Mouse (Mus musculus) liver, adult 2 months (tissue): ENCODE results near the gene Csmd2. TPM values are rescaled to one million over a fixed set of nuclear protein-coding genes. Genes with fewer than 3 reads are reported as not detected.

Experiments used
- DNase-seq: peaks from one replicate; pipeline ENCODE4 v3.0.0-alpha.2; 2011; ENCODE audit warnings: low read depth, low spot score; ENCODE audit errors: extremely low read depth
- H3K27ac ChIP-seq: fragments of 200-500 bp; replicated peaks from 2 replicates; pipeline ENCODE4 v1.5.1; 2012; ENCODE audit warnings: low read depth, mild to moderate bottlenecking, control low read depth, inconsistent platforms, low read length; ENCODE audit not compliant: insufficient read depth
- H3K27me3 ChIP-seq: fragments of 200-500 bp; 2 replicates; pipeline ENCODE4 v1.6.1; 2012; ENCODE audit warnings: mild to moderate bottlenecking, moderate library complexity, low read length, inconsistent platforms; ENCODE audit not compliant: control insufficient read depth, insufficient read depth
- H3K36me3 ChIP-seq: fragments of 200-500 bp; 2 replicates; pipeline ENCODE4 v1.6.1; 2012; ENCODE audit warnings: low read length, inconsistent platforms; ENCODE audit not compliant: control insufficient read depth, insufficient read depth
- H3K4me1 ChIP-seq: fragments of 200-500 bp; 2 replicates; pipeline ENCODE4 v1.6.1; 2011; ENCODE audit warnings: low read length; ENCODE audit not compliant: control insufficient read depth, insufficient read depth
- H3K4me3 ChIP-seq: fragments of 200-500 bp; 2 replicates; pipeline ENCODE4 v1.5.1; 2011; ENCODE audit warnings: low read depth, mild to moderate bottlenecking, control low read depth, low read length, moderate library complexity; ENCODE audit not compliant: insufficient read depth
- H3K79me2 ChIP-seq: fragments of 200-500 bp; 2 replicates; pipeline ENCODE4 v1.6.1; 2012; ENCODE audit warnings: inconsistent platforms, mild to moderate bottlenecking, low read length, moderate library complexity; ENCODE audit not compliant: control insufficient read depth, insufficient read depth
- H3K9ac ChIP-seq: fragments of 200-500 bp; 2 replicates; pipeline ENCODE4 v1.6.1; 2012; ENCODE audit warnings: low read depth, mild to moderate bottlenecking, control low read depth, inconsistent platforms, low read length
- CTCF ChIP-seq: fragments of 200-500 bp; IDR thresholded peaks from 2 replicates; pipeline ENCODE4 v1.5.1; 2011; ENCODE audit warnings: low read depth, low read length, control low read depth
- POLR2A ChIP-seq: fragments of 200-500 bp; IDR thresholded peaks from 2 replicates; pipeline ENCODE4 v1.6.1; 2011; ENCODE audit warnings: low read length, control low read depth; ENCODE audit not compliant: insufficient read depth; ENCODE audit errors: extremely low read depth
- WGBS: fragments of 180-500 bp; shearing (Covaris S2); methylation state at CpG from one replicate; pipeline ENCODE4 v1.1.7; 2018; 5-methylcytosine and 5-hydroxymethylcytosine counted together
- polyA plus RNA-seq: library from polyadenylated mRNA; depleted of rRNA; stranded (reverse); fragments of >200 nt; gene quantifications from 2 replicates; pipeline ENCODE4 v1.2.3, GENCODE M21; 2012
- total RNA-seq: library from RNA; depleted of rRNA; stranded (reverse); fragments of >200 nt; gene quantifications from 2 replicates; pipeline ENCODE4 v1.2.3, GENCODE M21; 2014

Gene Csmd2
- total and polyA plus RNA-seq, 2 experiments = not detected

GRCm38 (mm10) chr4:128340457-128340856 is 352.8 kb downstream of the Csmd2 start:
- no peak for DNase-seq
- H3K27me3 ChIP-seq = no peaks in the 10 kb centered on the region
- WGBS = 76% methylated on average over 7 of the region's 7 CpGs
- no peaks in the 10 kb centered on the region for H3K4me1 ChIP-seq
- no peak overlapping the region for H3K4me3 ChIP-seq
- no peaks in the 10 kb centered on the region for H3K36me3 ChIP-seq
- no peaks in the 10 kb centered on the region for H3K79me2 ChIP-seq
- TF ChIP-seq CTCF (no peak), POLR2A (no peak)
- H3K27ac ChIP-seq = no peak overlapping the region
- no peak overlapping the region for H3K9ac ChIP-seq

GRCm38 (mm10) chr4:128341315-128341714 is 353.7 kb downstream of the Csmd2 start:
- Histone ChIP-seq H3K36me3 (no peaks in the 10 kb centered on the region), H3K4me1 (no peaks in the 10 kb centered on the region), H3K9ac (no peak overlapping the region), H3K27ac (no peak overlapping the region), H3K79me2 (no peaks in the 10 kb centered on the region), H3K4me3 (no peak overlapping the region), H3K27me3 (no peaks in the 10 kb centered on the region)
- no peak for TF ChIP-seq POLR2A
- no peak for TF ChIP-seq CTCF
- 55% methylated on average over 7 of the region's 7 CpGs for WGBS
- DNase-seq = no peak

- Histone ChIP-seq H3K27me3 (no peaks in the 10 kb centered on the region), H3K9ac (no peak overlapping the region), H3K36me3 (no peaks in the 10 kb centered on the region), H3K27ac (no peak overlapping the region), H3K4me3 (no peak overlapping the region), H3K4me1 (no peaks in the 10 kb centered on the region), H3K79me2 (no peaks in the 10 kb centered on the region)
- WGBS = 46% methylated on average over 1 of the region's 1 CpGs
- no peak for TF ChIP-seq POLR2A
- TF ChIP-seq CTCF = no peak
- no peak for DNase-seq
Observed at GRCm38 (mm10) chr4:128342208-128342607, 354.6 kb downstream of the Csmd2 start.

GRCm38 (mm10) chr4:128358751-128359150 is 371.1 kb downstream of the Csmd2 start:
- H3K4me1 ChIP-seq = no peaks in the 10 kb centered on the region
- no peaks in the 10 kb centered on the region for H3K27me3 ChIP-seq
- no peak overlapping the region for H3K27ac ChIP-seq
- no peaks in the 10 kb centered on the region for H3K36me3 ChIP-seq
- DNase-seq = no peak
- WGBS = 89% methylated on average over 11 of the region's 11 CpGs
- no peak overlapping the region for H3K9ac ChIP-seq
- no peak overlapping the region for H3K4me3 ChIP-seq
- H3K79me2 ChIP-seq = no peaks in the 10 kb centered on the region
- TF ChIP-seq POLR2A = no peak
- no peak for TF ChIP-seq CTCF

- Histone ChIP-seq H3K36me3 (no peaks in the 10 kb centered on the region), H3K4me3 (no peak overlapping the region), H3K4me1 (no peaks in the 10 kb centered on the region), H3K79me2 (no peaks in the 10 kb centered on the region), H3K27me3 (no peaks in the 10 kb centered on the region), H3K27ac (no peak overlapping the region), H3K9ac (no peak overlapping the region)
- TF ChIP-seq POLR2A (no peak), CTCF (no peak)
- 64% methylated on average over 4 of the region's 4 CpGs for WGBS
- DNase-seq = no peak
Observed at GRCm38 (mm10) chr4:128365851-128366250, 378.2 kb downstream of the Csmd2 start.

- Histone ChIP-seq H3K27ac (no peak overlapping the region), H3K4me3 (no peak overlapping the region)
- WGBS = 95% methylated on average over 6 of the region's 6 CpGs
Observed at GRCm38 (mm10) chr4:128368088-128368487, 380.4 kb downstream of the Csmd2 start.

More at GRCm38 (mm10) chr4:128368088-128368487, 380.4 kb downstream of the Csmd2 start:
- Histone ChIP-seq H3K36me3 (no peaks in the 10 kb centered on the region), H3K4me1 (no peaks in the 10 kb centered on the region), H3K79me2 (no peaks in the 10 kb centered on the region), H3K27me3 (no peaks in the 10 kb centered on the region), H3K9ac (no peak overlapping the region)
- no peak for TF ChIP-seq POLR2A
- no peak for TF ChIP-seq CTCF
- no peak for DNase-seq
